Mouse (Mus musculus): ENCODE data around the gene Slc1a1. TPM values are rescaled to one million over a fixed set of nuclear protein-coding genes. Genes with fewer than 3 reads are reported as not detected.

The Slc1a1 gene
- polyA plus RNA-seq, 1 experiment from 2014 or later: 5.9 TPM

DNA sequence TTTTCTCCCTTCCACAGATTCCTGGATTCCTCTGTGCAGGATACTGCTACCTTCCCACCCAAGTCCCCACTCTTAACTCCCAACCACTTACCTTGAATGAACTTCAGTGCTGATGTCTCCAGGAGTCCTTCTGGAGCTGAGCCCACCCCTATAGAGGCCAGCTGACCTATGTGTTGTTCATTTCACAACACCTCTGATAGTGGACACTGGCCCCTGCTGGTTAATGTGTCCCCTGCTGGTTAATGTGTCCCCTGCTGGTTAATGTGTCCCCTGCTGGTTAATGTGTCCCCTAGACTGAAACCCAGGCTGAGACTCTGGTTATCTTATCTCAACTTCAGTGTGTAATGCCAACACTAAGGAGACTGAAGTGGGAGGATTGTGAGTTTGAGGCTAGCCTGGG, 94.2 kb downstream of the Slc1a1 start:
- Histone ChIP-seq H3K9me3 (replicated peaks) (0 out of 2 replicates have a peak, but pooled peaks cover 3% of the 10 kb centered on the region), H3K4me1 (no peaks in the 10 kb centered on the region), H3K36me3 (no peaks in the 10 kb centered on the region), H3K27me3 (no peaks in the 10 kb centered on the region), H3K9ac (no peak overlapping the region), H3K4me2 (replicated peaks) (no peak overlapping the region), H3K27ac (no peak overlapping the region), H3K4me3 (no peak overlapping the region)
- ATAC-seq (ENCODE audit: low FRiP score): no peak

DNA sequence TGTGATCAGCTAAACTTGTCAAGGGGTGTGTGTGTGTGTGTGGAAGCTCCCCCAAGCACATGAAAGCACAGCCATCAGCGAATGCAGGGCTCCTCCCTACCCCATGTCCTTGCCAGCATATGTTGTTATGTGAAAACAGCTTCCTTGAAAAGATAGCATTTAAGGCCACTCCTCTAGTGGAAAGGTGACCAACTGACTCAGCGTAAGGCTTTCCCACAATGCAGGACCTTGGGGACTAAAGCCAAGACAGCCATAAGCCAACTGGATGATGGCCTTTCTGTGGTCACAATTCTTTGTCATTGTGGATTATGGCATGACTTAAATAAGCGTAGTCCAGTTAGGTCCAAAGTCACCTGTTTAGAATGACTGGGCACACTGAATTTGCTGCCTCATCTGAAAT, 100.0 kb downstream of the Slc1a1 start:
- Histone ChIP-seq H3K9ac (no peak overlapping the region), H3K27ac (no peak overlapping the region), H3K4me2 (replicated peaks) (no peak overlapping the region), H3K4me3 (no peak overlapping the region), H3K9me3 (replicated peaks) (0 out of 2 replicates have a peak, but pooled peaks cover 3% of the 10 kb centered on the region), H3K4me1 (no peaks in the 10 kb centered on the region), H3K36me3 (no peaks in the 10 kb centered on the region), H3K27me3 (no peaks in the 10 kb centered on the region)
- WGBS: 93% methylated on average over 3 of the region's 3 CpGs
- no peak for ATAC-seq (ENCODE audit: low FRiP score)

DNA sequence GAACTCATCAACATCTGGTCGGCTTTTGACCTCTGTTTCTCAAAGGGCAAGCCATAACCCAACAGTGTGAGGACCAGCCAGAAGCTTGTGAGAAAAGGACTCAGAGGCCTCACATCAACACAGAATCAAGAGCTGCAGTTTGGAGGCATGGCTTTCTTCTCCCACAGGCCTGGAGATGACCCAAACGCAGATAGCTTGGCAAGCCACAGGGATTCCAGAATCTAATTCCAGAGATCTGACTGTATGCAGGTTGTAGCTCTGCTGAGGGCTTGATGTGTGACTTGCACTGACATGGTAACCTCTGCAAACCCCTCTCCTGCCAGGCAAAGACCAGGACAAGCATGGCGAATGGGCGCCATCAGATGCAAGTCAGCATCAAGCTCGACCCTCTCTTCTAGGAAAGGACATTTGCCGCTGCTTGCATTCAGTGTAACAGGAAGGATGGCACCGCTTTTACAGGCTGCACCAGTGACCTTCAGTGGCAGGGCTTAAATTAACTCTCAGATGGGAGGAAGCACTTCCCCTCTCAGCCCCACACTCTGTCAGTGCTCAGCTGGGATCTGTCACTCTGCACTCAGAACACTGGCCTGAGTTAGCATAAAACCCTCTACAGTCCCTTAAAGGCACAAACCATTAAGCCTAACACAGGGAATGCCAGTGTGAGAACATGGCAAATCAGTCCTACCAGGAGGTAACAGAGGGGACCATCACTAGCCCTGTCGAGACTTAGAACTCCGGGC, 105.5 kb downstream of the Slc1a1 start:
- Histone ChIP-seq H3K4me3 (no peak overlapping the region), H3K27me3 (no peaks in the 10 kb centered on the region), H3K9me3 (replicated peaks) (no peaks in the 10 kb centered on the region), H3K4me1 (no peaks in the 10 kb centered on the region), H3K4me2 (replicated peaks) (no peak overlapping the region), H3K36me3 (no peaks in the 10 kb centered on the region), H3K9ac (no peak overlapping the region), H3K27ac (no peak overlapping the region)
- no peak for ATAC-seq (ENCODE audit: low FRiP score)
- WGBS: 83% methylated on average over 9 of the region's 9 CpGs

DNA sequence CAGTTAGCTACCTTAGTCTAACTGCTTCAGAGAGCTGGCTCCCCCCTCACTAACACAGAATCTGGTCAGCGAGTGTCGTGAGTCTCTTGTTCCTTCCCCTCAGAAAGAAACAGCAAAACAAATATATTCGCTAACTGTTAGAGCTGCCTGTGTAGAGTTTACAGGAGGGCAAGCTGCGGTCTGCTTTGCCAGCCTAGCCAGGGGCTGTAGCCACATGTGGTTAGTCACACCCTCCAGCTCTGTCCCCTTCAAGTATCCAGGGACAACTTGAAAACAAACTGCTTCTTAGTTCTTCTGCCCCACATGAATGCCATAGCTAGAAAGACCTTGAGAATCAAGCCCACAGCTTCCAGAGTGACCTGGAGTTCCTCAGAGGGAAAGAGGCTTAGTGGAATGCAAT, 106.4 kb downstream of the Slc1a1 start:
- H3K4me2 ChIP-seq (replicated peaks): no peak overlapping the region
- H3K4me1 ChIP-seq: no peaks in the 10 kb centered on the region
- H3K9ac ChIP-seq: no peak overlapping the region
- H3K9me3 ChIP-seq (replicated peaks): no peaks in the 10 kb centered on the region
- no peak overlapping the region for H3K27ac ChIP-seq
- H3K4me3 ChIP-seq: no peak overlapping the region
- ATAC-seq (ENCODE audit: low FRiP score): no peak
- 70% methylated on average over 4 of the region's 4 CpGs for WGBS
- no peaks in the 10 kb centered on the region for H3K27me3 ChIP-seq
- H3K36me3 ChIP-seq: no peaks in the 10 kb centered on the region

DNA sequence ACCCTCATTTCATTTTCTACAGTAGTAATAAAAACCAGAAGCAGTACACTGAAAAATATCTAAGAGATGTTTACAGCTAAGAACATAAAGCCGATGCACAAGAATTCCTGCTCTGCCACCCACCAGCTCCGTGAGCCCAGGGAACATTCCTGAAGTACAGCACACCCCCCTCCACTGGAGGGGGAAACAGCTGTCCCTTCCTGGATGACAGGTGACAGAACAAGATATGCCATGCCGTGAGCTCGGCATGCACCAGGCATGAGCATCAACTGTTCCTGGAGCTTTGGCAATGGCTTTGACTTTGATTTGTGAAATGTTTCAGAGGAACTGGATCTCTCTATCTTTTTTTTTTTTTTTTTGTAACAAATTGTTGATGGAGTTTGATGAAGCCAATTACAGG, 111.9 kb downstream of the Slc1a1 start:
- H3K27me3 ChIP-seq: no peaks in the 10 kb centered on the region
- no peak overlapping the region for H3K4me3 ChIP-seq
- H3K27ac ChIP-seq: no peak overlapping the region
- no peak overlapping the region for H3K4me2 ChIP-seq (replicated peaks)
- H3K36me3 ChIP-seq: no peaks in the 10 kb centered on the region
- no peaks in the 10 kb centered on the region for H3K4me1 ChIP-seq
- no peaks in the 10 kb centered on the region for H3K9me3 ChIP-seq (replicated peaks)
- 66% methylated on average over 4 of the region's 4 CpGs for WGBS
- ATAC-seq (ENCODE audit: low FRiP score): no peak
- H3K9ac ChIP-seq: no peak overlapping the region

DNA sequence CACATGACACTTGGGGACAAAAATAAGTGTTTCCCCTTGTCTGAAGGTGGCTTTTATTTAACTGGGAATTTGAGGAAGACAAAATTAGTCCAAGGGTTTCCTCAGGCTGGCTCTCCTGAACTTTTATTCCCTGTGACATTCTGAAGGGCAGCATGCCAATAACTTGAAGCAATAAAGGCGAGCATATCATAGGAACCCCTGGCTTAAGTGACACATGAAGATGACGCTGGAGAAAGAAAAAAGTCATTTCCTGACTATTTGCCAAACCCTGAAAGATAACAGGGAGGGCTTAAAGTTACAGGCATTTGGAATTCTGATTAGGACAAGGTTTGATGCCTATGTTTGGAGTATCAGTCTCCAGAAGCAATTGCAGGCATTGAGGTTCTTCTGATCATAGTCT, 112.5 kb downstream of the Slc1a1 start:
- H3K9me3 ChIP-seq (replicated peaks): no peaks in the 10 kb centered on the region
- no peaks in the 10 kb centered on the region for H3K36me3 ChIP-seq
- H3K4me3 ChIP-seq: no peak overlapping the region
- no peaks in the 10 kb centered on the region for H3K4me1 ChIP-seq
- H3K27ac ChIP-seq: no peak overlapping the region
- no peak for ATAC-seq (ENCODE audit: low FRiP score)
- H3K4me2 ChIP-seq (replicated peaks): no peak overlapping the region
- WGBS: 70% methylated on average over 2 of the region's 2 CpGs
- H3K9ac ChIP-seq: no peak overlapping the region
- H3K27me3 ChIP-seq: no peaks in the 10 kb centered on the region

DNA sequence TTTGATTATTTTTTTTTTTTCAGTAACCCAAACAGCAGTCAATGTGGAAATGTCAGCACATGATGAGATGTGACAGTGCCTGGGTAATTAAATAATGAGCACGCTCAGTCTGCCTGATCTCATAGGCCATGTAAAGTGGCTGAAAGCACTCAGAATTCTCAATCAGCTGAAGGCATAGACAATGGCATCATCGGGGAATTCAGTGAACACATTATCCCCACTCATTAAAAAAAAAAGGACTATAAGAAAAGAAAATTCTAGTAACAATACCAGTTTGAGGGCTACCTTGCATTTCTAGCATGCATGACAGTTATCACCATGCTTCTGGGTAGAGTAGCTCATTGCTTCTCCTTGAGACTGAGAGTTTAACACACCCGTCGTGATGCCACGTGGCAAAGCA, 116.4 kb downstream of the Slc1a1 start:
- H3K4me3 ChIP-seq: no peak overlapping the region
- 78% methylated on average over 5 of the region's 5 CpGs for WGBS
- no peaks in the 10 kb centered on the region for H3K27me3 ChIP-seq
- ATAC-seq (ENCODE audit: low FRiP score): no peak
- no peaks in the 10 kb centered on the region for H3K36me3 ChIP-seq
- H3K27ac ChIP-seq: no peak overlapping the region
- H3K9ac ChIP-seq: no peak overlapping the region
- H3K9me3 ChIP-seq (replicated peaks): no peaks in the 10 kb centered on the region
- H3K4me2 ChIP-seq (replicated peaks): no peak overlapping the region
- H3K4me1 ChIP-seq: no peaks in the 10 kb centered on the region

DNA sequence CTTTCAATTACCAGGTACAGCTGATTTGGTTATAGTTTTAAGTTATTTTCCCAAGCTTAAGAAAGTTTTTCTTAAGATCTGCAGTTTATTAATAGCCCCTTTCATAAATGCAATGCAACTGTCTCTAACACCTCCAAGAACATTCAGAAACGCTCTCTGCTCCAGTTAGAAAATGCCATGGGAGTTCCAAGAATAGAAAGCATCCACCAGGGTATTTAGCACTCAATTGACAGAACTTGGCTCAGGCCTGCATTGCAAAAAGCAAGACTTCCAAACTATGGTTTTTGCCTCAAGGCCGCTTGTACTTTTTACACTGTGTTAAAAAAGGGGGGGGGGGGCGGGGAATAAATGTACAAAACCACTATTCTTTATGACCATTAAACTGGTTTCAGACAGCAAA, 128.3 kb downstream of the Slc1a1 start:
- Histone ChIP-seq H3K36me3 (no peaks in the 10 kb centered on the region), H3K9ac (no peak overlapping the region), H3K27me3 (0 out of 2 replicates have a peak, but pooled peaks cover 4% of the 10 kb centered on the region), H3K27ac (no peak overlapping the region), H3K4me1 (peaks cover 19% of the 10 kb centered on the region), H3K9me3 (replicated peaks) (no peaks in the 10 kb centered on the region), H3K4me3 (no peak overlapping the region), H3K4me2 (replicated peaks) (peak overlapping the region; percentile 80)
- ATAC-seq (ENCODE audit: low FRiP score): no peak
- WGBS: 52% methylated on average over 3 of the region's 3 CpGs

DNA sequence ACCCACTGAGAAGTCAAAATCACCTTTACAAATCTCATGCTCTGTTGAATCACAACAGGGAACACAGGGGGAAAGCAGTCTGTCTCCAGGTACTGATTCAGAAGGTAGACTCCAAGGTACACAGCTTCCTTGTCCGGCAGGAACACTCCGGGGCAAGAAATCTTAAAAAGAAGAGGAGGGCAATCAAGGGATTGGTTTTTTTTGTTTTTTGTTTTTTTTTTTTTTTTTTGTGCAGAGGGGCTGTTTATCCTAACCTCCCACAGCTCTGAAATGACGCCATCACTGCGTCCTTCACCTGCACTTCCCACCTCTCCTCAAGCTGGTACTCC, 128.6 kb downstream of the Slc1a1 start:
- Histone ChIP-seq H3K27ac (no peak overlapping the region), H3K4me3 (peak overlapping the region; percentile 66), H3K9me3 (replicated peaks) (no peaks in the 10 kb centered on the region), H3K27me3 (0 out of 2 replicates have a peak, but pooled peaks cover 4% of the 10 kb centered on the region), H3K9ac (peak overlapping the region; percentile 78), H3K4me2 (replicated peaks) (peak overlapping the region; percentile 80), H3K36me3 (no peaks in the 10 kb centered on the region), H3K4me1 (peaks cover 19% of the 10 kb centered on the region)
- WGBS: 0% methylated on average over 4 of the region's 4 CpGs
- no peak for ATAC-seq (ENCODE audit: low FRiP score)

Other genes with a start within 250 kb of the Slc1a1 start
- 2.6 and 2.7 TPM in 2 replicates for gene Glis3, start 155.0 kb upstream of the Slc1a1 start, polyA plus RNA-seq (2016; fragmentation: Nextera tagmentation; extraction: Ambion mirVana)
- 9.9 and 10.6 TPM in 2 replicates for gene Plpp6, start 128.9 kb downstream of the Slc1a1 start, polyA plus RNA-seq (2016; fragmentation: Nextera tagmentation; extraction: Ambion mirVana)
- gene 4430402I18Rik, start 132.8 kb downstream of the Slc1a1 start, polyA plus RNA-seq (2016; fragmentation: Nextera tagmentation; extraction: Ambion mirVana): 0.81 and 1.1 TPM in 2 replicates
- gene Cdc37l1, start 155.3 kb downstream of the Slc1a1 start, polyA plus RNA-seq (2016; fragmentation: Nextera tagmentation; extraction: Ambion mirVana): 58.1 and 58.5 TPM in 2 replicates
- 69.3 and 75.5 TPM in 2 replicates for gene Ak3, start 212.9 kb downstream of the Slc1a1 start, polyA plus RNA-seq (2016; fragmentation: Nextera tagmentation; extraction: Ambion mirVana)